Mouse (Mus musculus) testis, postnatal 14 days (tissue): ENCODE data around the gene Spi1.

Source experiments
- DNase-seq: peaks from one replicate; pipeline ENCODE4 v3.0.0; 2021; ENCODE audit warnings: low spot score

Spi1 gene

DNA sequence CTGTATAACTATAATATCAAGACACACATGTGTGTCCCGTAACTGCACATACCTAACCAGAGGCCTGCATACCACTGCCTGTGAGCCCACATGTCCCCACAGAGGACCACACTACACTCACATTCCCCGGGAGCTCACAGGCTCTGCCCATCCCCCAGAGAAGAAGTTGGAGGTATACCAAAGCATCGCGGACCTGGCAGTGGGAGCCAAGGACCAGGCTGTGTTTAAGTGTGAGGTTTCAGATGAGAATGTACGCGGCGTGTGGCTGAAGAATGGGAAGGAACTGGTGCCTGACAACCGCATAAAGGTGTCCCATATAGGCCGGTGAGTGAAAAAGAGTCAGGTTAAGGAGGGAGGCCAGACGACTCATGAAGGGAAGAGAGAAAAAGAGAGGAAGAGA lies 42.9 kb downstream of the Spi1 start:
- DNase-seq: no peak

DNA sequence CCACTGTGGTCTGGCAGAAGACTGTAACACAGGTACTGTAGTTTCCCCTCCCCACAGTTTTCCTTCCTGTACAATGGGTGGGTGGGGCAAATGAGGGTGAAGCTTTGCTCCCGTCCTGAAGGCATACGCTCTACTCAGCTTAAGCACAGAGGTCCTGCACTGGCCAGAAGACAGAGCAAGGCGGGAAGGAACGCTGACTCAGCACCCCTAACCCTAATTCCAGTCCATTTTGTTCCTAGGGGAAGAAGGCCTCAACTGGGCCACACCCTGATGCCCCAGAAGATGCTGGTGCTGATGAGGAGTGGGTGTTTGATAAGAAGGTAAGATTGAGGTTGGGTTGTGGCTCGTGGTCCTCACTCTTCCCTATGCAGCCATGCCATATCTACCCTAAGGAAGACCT lies 46.6 kb downstream of the Spi1 start:
- no peak for DNase-seq

GRCm38 (mm10) chr2:91130126-91130525 lies 47.9 kb downstream of the Spi1 start:
- peak; percentile 77 for DNase-seq

- DNase-seq: no peak
These were observed 49.1 kb downstream of the Spi1 start for GRCm38 (mm10) chr2:91131251-91131650.

DNA sequence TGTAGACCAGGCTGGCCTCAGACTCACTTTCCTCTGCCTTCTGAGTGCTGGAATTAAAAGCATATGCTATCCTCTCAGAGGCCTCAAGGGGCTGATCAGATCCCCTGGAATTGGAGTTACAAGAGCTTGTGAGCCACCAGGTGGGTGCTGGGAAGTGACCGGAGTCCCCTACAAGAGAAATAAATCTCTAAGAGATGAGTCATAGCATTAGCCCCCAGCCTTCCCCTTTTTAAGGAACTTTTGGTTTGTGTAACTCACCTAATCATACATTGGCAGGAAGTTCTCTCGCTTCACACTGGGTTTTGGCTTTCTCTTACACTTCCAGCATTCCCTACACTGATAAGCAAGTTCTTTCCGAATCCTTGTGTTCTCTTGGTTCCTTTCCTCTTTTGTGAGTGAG lies 49.8 kb downstream of the Spi1 start:
- DNase-seq: no peak

GRCm38 (mm10) chr2:91136513-91137412 lies 54.6 kb downstream of the Spi1 start:
- no peak for DNase-seq

GRCm38 (mm10) chr2:91137481-91137880 lies 55.3 kb downstream of the Spi1 start:
- no peak for DNase-seq

DNA sequence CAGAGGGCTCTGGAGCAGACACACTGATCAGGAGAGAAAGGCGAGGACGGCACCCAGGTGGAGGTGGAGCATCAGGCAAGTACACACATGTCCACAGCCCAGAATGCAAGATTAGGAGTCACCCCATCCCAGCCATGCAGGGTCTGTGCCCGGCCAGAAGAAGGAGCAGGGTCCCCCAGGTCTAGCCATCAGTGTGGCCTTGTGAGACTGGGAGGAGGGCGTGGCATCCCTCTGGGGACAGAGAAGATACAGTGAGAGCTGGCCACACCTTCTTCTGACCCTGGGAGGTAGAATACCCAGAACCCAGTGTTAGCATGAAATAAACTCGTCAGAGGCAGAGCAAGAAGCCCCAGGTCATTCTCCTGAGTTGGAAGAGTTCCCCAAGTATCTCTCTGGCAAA lies 57.1 kb downstream of the Spi1 start:
- DNase-seq: no peak

DNA sequence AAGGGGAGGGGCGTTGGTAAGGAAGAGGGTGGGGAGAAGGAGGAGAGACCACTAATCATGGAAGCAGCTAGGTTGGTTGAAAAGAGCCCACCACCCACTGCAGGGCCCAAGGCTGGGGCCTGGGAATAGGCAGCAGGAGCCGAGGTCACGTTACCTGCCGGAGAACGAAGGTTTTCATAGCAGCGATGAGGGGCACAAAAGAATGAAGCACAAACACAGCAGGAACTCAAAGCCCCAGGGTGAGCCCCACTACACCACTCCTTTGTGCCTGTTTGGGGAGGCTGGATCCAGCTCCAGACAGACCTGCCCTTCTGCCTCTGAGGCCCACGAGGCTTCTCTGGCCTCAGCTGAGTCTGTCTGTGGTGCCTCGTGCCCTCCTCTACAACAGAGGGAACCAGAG lies 57.6 kb downstream of the Spi1 start:
- no peak for DNase-seq

GRCm38 (mm10) chr2:91142920-91143319 lies 60.7 kb downstream of the Spi1 start:
- no peak for DNase-seq

DNA sequence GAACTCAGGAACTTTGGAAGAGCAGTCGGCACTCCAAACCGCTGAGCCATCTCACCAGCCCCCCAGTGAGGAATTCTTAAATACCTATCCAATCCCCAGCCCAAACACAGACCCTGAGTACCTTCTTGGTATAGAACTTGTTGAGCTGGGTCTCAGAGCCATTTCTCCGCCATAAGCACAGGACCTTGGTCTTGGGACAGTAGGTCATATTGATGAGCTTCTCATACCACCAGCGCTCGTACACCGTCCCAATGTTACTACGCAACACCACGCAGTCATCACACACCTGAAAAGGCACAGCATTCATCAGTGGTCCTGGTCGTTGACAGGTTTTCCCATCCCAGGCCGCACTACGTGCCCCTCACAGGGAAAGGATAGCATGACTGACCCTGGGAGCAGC lies 61.2 kb downstream of the Spi1 start:
- no peak for DNase-seq

- no peak for DNase-seq
These were observed 65.9 kb downstream of the Spi1 start for GRCm38 (mm10) chr2:91148101-91148500.

GRCm38 (mm10) chr2:91151331-91151730 lies 69.1 kb downstream of the Spi1 start:
- DNase-seq: no peak

GRCm38 (mm10) chr2:91152885-91153377 lies 70.7 kb downstream of the Spi1 start:
- no peak for DNase-seq

- no peak for DNase-seq
These were observed 71.9 kb downstream of the Spi1 start for GRCm38 (mm10) chr2:91154091-91154490.

DNA sequence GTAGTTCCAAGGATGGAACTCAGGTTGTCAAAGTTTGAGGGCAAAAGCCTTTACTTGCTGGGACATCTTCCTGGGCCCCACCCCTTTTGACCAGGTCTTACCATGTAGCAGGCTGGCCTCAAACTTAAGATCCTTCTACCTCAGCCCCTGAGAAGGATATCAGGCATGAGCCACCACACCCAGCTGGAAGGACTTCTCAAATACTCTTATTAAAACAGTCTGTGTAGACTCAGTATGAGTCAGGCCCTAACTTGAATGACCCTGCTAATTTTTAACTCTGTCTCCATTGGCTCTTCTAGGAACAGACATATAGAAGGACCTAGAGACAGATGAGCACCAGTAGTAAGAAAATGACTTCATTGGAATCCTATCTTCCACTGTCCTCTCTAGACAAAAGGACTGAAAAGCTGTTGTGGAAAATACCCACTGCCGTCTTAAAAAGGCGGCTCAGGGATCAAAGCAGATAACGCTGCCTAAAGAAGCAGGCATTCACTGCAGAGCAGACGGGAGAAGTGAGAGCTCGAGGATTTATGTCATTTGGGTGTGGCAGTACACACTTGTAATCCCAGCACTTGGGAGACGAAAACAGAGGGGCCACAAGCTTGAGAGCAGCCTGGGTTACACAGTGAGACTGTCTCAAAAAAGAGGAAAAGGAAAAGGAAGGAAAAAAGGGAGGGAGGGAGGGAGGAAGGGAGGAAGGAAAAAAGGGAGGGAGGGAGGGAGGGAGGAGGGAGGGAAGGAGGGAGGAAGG lies 75.0 kb downstream of the Spi1 start:
- no peak for DNase-seq

- DNase-seq: peak; percentile 3
These were observed 78.4 kb downstream of the Spi1 start for GRCm38 (mm10) chr2:91160591-91160990.

GRCm38 (mm10) chr2:91162952-91163351 lies 80.8 kb downstream of the Spi1 start:
- no peak for DNase-seq

DNA sequence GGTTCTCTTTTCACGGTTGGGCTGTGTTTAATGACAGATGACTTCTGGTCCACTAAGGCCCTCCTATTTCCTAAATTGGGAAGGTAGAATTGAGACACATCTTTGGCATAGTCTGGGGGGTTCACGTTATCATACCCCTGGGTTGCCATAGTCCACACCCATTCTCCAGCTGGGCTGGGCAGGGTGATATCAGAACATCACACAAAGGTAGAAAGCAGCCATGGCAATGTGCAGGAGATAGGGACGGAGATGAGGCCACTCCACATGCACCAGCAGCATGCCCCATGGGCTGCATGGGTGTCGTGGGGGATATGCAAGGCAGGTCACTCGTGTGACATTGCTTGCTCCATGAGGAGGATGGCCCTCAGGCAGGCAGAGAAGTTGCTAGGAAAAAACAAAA lies 81.3 kb downstream of the Spi1 start:
- DNase-seq: no peak

GRCm38 (mm10) chr2:91164991-91165390 lies 82.8 kb downstream of the Spi1 start:
- no peak for DNase-seq
